Mouse (Mus musculus): ENCODE results near the gene Ccdc82.

Gene Ccdc82

DNA sequence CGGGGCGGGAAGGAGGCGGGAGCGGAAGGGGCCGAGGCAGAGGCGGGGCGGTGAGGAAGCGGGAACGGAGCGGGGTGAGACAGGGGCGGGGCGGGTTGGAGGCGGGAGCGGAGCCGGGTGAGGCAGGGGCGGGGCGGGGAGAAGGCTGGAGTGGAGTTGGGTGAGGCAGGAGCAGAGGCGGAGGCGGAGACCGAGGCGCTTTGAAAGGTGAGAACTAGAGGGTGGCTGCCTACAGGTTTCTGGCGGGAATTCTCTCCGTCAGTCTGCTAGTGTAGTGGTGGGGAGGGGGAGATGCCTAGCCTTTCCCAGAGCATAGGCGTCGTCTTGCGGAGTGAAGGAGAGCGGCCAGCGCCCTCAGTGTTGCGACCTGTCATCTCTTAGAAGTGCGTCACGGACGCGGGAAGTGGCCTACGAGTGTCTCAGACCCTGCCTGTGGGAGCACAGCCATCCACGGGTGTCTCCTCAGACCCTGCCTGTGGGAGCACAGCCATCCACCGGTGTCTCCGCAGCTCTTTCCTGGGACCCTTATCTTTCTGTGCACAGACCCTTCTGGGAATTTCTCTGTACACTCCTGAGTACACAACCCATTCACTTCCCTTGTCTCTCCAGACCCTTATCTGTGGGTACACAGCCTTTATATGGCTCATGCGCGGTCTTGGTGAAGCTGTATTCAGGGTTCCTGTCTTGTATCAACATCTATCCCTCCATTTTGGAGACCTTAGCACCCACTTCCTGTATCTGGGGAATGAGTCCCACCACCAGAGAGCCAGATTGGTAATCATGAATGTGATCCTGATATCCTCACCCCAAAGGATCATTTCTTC lies at the start of gene Ccdc82:
Ccdc82 (plus strand) TSS at position 141 of the 824 bp plus-strand sequence.
- DNase-seq (ENCODE audit: low read depth): peak; percentile 78

- no peak for DNase-seq (ENCODE audit: low read depth)
These were observed 46.7 kb upstream of the Ccdc82 start for GRCm38 (mm10) chr9:13200079-13200478.

- DNase-seq (ENCODE audit: low read depth): no peak
These were observed 43.6 kb upstream of the Ccdc82 start for GRCm38 (mm10) chr9:13203109-13203508.

- peak; percentile 48 for DNase-seq (ENCODE audit: low read depth)
These were observed 43.1 kb upstream of the Ccdc82 start for GRCm38 (mm10) chr9:13203681-13204080.

- no peak for DNase-seq (ENCODE audit: low read depth)
These were observed 40.4 kb upstream of the Ccdc82 start for GRCm38 (mm10) chr9:13206369-13206768.

DNA sequence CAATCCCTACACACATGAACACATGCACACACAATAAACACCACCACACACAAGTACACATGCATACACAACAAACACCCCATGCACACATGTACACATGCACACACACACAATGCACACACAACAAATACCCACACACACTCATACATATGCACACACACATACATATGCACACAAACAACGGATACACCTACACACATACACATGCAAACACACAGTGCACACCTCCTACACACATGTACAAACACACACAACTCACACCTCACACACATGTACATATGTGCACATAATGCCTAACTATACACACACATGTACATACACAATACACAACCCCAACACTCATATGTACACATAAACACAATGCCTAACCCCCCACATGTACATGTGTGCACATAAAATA lies 20.9 kb upstream of the Ccdc82 start:
- no peak for DNase-seq (ENCODE audit: low read depth)

- no peak for DNase-seq (ENCODE audit: low read depth)
These were observed 16.2 kb upstream of the Ccdc82 start for GRCm38 (mm10) chr9:13230553-13230952.

DNA sequence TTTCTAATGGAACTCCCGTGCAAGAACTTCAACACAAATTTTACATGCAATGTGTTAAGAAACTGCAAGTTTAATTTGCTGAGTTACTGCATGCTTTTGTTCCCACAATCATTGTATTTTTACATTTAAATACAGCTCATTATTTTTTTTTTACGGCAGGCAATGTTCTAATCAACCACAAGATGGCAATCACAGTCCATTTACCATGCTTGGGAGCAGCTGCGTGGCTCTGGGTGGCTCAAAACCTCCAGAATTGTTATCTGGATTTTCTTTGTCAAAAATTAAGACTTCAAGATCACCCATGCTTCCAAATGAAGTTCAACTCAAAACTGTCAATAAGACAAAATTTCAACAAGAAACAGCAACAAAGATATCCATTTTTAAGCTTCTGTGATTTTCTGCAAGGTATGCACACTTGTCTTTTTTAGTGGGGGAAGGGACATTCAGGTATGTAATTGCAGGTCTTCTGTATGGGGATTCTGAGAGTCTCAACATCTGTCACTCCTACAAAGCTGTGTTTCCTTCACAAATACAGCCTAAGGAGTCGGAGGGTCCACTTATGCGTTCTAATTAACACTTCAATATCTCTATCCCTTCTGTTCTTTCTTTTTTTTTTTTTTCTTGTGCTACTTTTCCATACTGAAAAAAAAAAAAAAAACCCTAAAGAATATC lies 15.1 kb upstream of the Ccdc82 start:
- DNase-seq (ENCODE audit: low read depth): peak; percentile 31

GRCm38 (mm10) chr9:13242321-13242720 lies 4.4 kb upstream of the Ccdc82 start:
- DNase-seq (ENCODE audit: low read depth): peak; percentile 28

DNA sequence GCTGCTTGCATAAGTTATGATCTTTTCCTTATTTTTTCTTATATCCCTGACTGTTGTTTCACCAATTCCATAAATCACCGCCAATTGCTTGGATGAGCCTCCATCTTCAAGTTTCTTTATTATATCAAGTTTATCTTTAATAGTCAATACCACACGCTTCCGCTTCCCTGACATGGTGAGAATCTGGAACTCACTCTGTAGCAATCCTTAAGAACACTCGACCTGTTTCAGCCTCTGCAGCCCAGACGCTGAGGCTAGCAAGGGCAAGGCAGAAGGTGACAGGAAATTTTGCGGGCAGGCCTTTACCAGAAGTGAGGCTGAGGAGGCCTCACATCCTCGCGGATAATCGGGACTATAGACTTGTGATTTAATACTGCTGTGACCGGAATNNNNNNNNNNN lies 1.3 kb upstream of the Ccdc82 start, which contains the start of gene Jrkl:
Jrkl (minus strand) TSS at position 349 of the 400 bp plus-strand sequence.
- DNase-seq (ENCODE audit: low read depth): no peak

DNA sequence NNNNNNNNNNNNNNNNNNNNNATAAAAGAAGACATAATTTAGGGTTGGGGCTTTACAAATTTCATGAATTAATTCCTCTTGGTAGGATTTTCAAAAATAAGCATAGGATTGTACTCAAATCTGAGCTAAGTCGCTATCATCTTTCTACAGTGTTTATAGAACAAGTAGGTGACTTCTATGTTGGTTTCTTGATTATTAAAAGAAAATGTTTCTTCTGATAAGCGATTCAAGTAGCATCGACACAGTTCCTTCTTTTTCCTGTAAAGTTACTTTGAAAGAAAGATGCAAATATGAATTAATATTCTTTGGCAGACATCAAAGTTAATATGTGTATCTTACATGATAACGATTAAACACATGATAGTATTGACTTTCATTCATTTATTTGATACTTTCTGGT lies 1.3 kb downstream of the Ccdc82 start:
- no peak for DNase-seq (ENCODE audit: low read depth)

DNA sequence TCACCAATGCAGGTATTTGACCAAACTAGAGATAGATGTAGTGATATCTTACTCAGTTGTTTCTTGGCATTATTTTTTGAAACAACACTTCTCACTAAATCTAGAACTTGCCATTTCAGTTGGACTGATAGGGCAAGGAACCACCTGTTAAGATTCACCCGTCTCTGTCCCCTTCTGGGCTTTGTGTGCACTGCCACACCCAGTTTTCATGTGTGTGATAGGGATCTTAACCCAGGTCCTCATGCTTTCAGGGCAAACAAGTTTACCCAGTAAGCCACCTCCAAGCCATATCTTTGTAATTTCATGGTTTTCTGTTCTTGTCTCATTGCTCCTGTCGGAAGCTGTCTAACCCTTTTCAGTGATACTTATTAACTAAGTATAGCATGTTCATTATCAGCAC lies 4.5 kb downstream of the Ccdc82 start:
- DNase-seq (ENCODE audit: low read depth): no peak

DNA sequence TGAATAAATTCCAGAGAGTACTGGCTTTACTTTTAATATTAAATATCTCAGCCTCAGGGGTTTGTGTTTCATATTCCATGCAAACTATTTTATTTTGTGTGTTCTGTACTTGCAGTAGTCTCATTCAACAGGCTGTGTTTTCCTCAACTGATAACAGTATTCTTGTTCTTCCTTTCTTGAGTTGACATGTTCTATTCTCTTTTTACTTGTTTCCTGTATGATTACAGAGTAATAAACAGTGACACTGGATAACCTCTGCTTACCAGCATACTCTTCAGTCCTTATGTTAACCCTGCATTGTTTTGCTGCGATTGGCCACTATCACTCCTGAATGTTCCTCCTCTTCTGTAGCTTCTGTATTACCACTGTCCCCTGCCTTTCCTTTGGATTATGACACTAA lies 10.0 kb downstream of the Ccdc82 start:
- no peak for DNase-seq (ENCODE audit: low read depth)

DNA sequence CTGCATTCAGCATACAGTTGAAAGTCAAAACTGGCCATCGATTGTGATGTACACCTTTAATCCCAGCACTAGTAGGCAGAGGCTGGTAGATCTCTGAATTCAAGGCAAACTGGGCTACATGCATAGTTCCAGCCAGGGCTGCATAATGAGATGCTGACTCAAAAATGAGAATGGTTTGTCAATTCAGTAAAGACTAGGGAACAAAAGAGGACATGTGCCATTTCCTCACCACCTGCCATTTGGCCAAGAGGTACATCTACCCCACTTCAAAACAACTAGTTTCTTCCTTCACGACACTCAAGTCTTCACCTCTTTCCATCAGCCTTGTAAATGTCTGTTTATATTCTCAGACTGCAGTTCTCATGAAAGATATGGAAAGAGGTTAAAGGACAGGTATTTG lies 11.4 kb downstream of the Ccdc82 start:
- DNase-seq (ENCODE audit: low read depth): no peak

DNA sequence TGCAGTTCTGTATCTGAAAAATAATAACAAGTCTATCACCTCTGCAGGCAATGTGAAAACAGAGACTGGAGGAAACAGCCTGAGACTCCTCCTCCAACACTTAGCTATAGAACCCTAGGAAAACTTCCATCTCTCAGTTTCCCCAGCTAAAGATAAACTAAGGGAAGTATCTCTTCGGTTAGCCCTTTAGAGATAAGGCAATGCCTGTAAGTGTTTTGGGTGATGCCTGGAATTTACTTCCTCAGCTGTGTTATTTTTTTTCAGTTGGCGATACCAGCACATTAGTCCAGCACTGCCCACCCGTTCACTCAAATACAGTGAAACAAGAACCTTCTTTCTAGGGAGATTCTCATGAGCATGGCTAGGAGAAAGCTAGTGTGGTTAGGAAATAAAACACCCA lies 14.2 kb downstream of the Ccdc82 start:
- no peak for DNase-seq (ENCODE audit: low read depth)

GRCm38 (mm10) chr9:13273219-13273618 lies 26.5 kb downstream of the Ccdc82 start:
- no peak for DNase-seq (ENCODE audit: low read depth)

- no peak for DNase-seq (ENCODE audit: low read depth)
These were observed 40.7 kb downstream of the Ccdc82 start for GRCm38 (mm10) chr9:13287482-13287881.

DNA sequence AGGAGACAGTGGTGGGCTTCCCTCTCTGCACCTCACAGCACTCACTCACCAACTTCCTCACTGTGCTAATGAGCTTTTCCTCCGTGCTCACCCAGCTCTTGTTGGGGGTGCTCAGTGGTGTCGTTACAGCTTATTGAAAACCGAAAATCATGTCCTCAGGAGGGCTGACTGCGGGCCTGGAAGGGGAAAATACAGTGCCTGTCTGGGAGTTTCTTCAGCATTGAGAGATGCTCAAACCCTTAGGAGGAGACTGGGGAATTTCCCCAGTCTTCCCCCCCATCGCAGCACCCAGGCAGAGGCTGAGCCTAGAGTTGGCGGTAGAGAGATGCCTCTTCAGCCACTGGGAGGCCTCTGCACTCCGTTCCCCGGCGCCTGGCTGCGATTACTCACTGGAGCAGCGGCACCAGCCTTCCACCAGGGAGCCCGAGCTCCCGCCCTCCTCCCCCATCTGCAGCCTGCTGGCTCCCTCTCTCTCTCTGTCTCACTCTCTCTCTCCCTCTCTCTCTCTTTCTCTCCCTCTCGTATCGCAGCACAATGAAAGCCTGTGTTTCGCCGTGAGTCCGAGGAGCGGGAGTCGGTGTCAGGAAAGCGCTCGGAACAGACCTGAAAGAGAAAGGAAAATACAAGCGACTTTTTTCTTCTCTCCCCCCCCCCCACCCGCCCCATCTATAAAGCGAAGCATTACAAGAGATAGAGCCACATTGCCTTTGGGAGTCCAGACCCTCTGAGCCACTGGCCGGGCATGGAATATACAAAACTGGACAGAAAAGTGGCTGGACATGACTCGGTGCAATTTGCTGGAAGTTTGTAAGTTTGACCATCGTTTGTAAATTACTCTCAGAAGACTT lies 49.7 kb downstream of the Ccdc82 start:
- DNase-seq (ENCODE audit: low read depth): peak; percentile 55

GRCm38 (mm10) chr9:13297122-13297667 lies 50.4 kb downstream of the Ccdc82 start:
- peak; percentile 9 for DNase-seq (ENCODE audit: low read depth)

DNA sequence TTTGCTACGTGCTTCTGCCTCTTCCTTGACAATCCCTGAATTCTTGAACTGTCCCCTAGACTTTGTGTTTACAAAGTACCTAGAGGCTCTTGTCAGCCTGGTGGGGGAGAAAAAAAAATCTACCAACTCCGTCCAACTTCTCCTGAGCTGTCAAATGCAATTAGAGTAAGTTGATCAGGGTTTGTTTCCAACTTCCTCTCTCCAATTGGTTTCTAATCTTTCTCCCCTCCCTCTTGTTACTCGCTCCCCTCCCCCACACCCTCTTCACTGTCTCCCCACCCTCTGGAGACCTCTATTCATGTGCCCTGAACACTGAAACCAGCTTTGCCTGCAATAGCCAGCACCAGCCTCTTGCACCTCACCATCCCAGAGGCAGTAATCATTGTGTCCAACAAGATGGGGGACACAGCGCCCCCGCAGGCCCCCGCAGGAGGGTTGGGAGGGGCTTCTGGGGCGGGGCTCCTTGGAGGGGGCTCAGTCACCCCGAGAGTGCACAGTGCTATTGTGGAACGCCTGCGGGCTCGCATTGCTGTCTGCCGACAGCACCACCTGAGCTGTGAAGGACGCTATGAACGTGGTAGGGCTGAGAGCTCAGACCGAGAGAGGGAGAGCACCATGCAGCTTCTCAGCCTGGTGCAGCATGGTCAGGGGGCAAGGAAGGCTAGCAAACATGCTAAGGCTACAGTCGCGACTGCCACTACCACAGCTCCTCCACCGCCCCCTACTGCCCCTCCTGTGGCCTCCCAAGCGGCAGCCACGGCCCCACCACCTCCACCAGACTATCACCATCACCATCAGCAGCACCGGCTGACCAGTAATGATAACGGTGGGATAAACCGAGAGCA lies 51.1 kb downstream of the Ccdc82 start, which contains the start of gene Maml2:
Maml2 (plus strand) TSS at position 290 of the 845 bp plus-strand sequence.
- peak; percentile 28 for DNase-seq (ENCODE audit: low read depth)

GRCm38 (mm10) chr9:13298513-13298878 lies 51.7 kb downstream of the Ccdc82 start:
- no peak for DNase-seq (ENCODE audit: low read depth)
